Mouse (Mus musculus) hindbrain, embryonic 12.5 days (tissue): Measurements from ENCODE around the gene Hoxa13. TPM values are rescaled to one million over a fixed set of nuclear protein-coding genes. Genes with fewer than 3 reads are reported as not detected.

Source experiments
- ATAC-seq: fragments of 200-750 bp; cut with Nextera tagmentation; 2 replicates; pipeline ENCODE4 v1.8.0; 2017; ENCODE audit warnings: moderate TSS enrichment; ENCODE audit not compliant: low FRiP score
- H3K27ac ChIP-seq: fragments of 300-500 bp; sonication (generic); 2 replicates; pipeline ENCODE4 v1.5.1; 2016; ENCODE audit warnings: mild to moderate bottlenecking
- H3K27me3 ChIP-seq: fragments of 300-500 bp; sonication (generic); 2 replicates; pipeline ENCODE4 v1.6.1; 2016; ENCODE audit warnings: mild to moderate bottlenecking
- H3K36me3 ChIP-seq: fragments of 300-500 bp; sonication (generic); 2 replicates; pipeline ENCODE4 v1.6.1; 2016; ENCODE audit warnings: mild to moderate bottlenecking
- H3K4me1 ChIP-seq: fragments of 300-500 bp; sonication (generic); 2 replicates; pipeline ENCODE4 v1.6.1; 2016
- H3K4me2 ChIP-seq: fragments of 300-500 bp; sonication (generic); replicated peaks from 2 replicates; pipeline ENCODE4 v1.6.1; 2016; ENCODE audit warnings: mild to moderate bottlenecking
- H3K4me3 ChIP-seq: fragments of 300-500 bp; sonication (generic); 2 replicates; pipeline ENCODE4 v1.5.1; 2016; ENCODE audit warnings: mild to moderate bottlenecking
- H3K9ac ChIP-seq: fragments of 300-500 bp; sonication (generic); 2 replicates; pipeline ENCODE4 v1.6.1; 2016; ENCODE audit warnings: mild to moderate bottlenecking, moderate library complexity
- H3K9me3 ChIP-seq: fragments of 300-500 bp; sonication (generic); replicated peaks from 2 replicates; pipeline ENCODE4 v1.6.1; 2016; ENCODE audit warnings: mild to moderate bottlenecking
- WGBS: fragments of 180-500 bp; shearing (Covaris S2); methylation state at CpG from one replicate; pipeline ENCODE4 v1.1.7; 2016; 5-methylcytosine and 5-hydroxymethylcytosine counted together
- polyA plus RNA-seq: library from polyadenylated mRNA; unstranded; fragments of >200 nt; fragmentation: Nextera tagmentation; extraction: Ambion mirVana; gene quantifications from 2 replicates; pipeline ENCODE4 v1.2.1, GENCODE M21; 2016

Gene Hoxa13
- polyA plus RNA-seq, 1 experiment from 2014 or later: not detected

GRCm38 (mm10) chr6:52236806-52237205, 23.9 kb downstream of the Hoxa13 start:
- Histone ChIP-seq H3K4me2 (no peak overlapping the region), H3K9ac (no peak overlapping the region), H3K9me3 (no peaks in the 10 kb centered on the region), H3K36me3 (no peaks in the 10 kb centered on the region), H3K27ac (no peak overlapping the region), H3K4me3 (no peak overlapping the region), H3K27me3 (peaks cover 97% of the 10 kb centered on the region), H3K4me1 (no peaks in the 10 kb centered on the region; the same call in 1 of the 2 replicates)
- no peak for ATAC-seq
- WGBS: 9% methylated on average over 3 of the region's 3 CpGs

- no peaks in the 10 kb centered on the region; the same call in 1 of the 2 replicates for H3K4me1 ChIP-seq
- ATAC-seq: no peak
- peaks cover 94% of the 10 kb centered on the region for H3K27me3 ChIP-seq
- H3K36me3 ChIP-seq: no peaks in the 10 kb centered on the region
- no peak overlapping the region for H3K4me2 ChIP-seq
- no peak overlapping the region for H3K9ac ChIP-seq
- H3K4me3 ChIP-seq: no peak overlapping the region
- no peaks in the 10 kb centered on the region for H3K9me3 ChIP-seq
- 20% methylated on average over 6 of the region's 6 CpGs for WGBS
- no peak overlapping the region for H3K27ac ChIP-seq
Measured at GRCm38 (mm10) chr6:52235866-52236265, 24.8 kb downstream of the Hoxa13 start.

DNA sequence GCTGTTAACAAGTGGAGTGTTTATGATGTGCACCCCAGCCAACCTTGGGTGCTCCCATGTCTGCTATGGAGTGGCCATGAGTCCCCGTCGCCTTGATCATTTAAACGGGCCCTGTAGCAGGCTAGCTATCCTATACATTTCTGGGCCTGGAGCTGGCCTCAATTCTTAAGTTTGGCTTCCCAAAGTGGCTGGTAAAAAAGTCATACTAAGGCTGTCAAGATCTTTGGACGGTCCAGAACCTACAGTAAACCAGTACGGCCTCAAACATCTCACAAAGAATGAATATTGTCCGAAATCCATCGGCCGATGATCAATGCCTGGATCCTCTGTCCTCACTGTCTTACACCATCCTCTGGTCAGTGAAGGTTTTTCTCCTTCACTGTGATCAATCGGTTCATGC, 25.4 kb downstream of the Hoxa13 start:
- no peak overlapping the region for H3K9ac ChIP-seq
- no peaks in the 10 kb centered on the region; the same call in 1 of the 2 replicates for H3K4me1 ChIP-seq
- no peaks in the 10 kb centered on the region for H3K9me3 ChIP-seq
- no peak for ATAC-seq
- H3K4me2 ChIP-seq: no peak overlapping the region
- H3K27ac ChIP-seq: no peak overlapping the region
- no peak overlapping the region for H3K4me3 ChIP-seq
- no peaks in the 10 kb centered on the region for H3K36me3 ChIP-seq
- peaks cover 94% of the 10 kb centered on the region for H3K27me3 ChIP-seq
- 23% methylated on average over 9 of the region's 9 CpGs for WGBS

GRCm38 (mm10) chr6:52234428-52235140, 26.1 kb downstream of the Hoxa13 start:
- no peak overlapping the region for H3K9ac ChIP-seq
- no peaks in the 10 kb centered on the region for H3K4me1 ChIP-seq
- no peak for ATAC-seq
- no peak overlapping the region for H3K4me2 ChIP-seq
- whole genome bisulfite sequencing: 1% methylated on average over 50 of the region's 68 CpGs
- no peaks in the 10 kb centered on the region for H3K9me3 ChIP-seq
- H3K36me3 ChIP-seq: no peaks in the 10 kb centered on the region
- H3K27me3 ChIP-seq: peaks cover 94% of the 10 kb centered on the region
- H3K4me3 ChIP-seq: 0 out of 2 replicates have a peak overlapping the region, but pooled peaks have one; percentile 6
- H3K27ac ChIP-seq: no peak overlapping the region

- Histone ChIP-seq H3K4me3 (no peak overlapping the region), H3K9me3 (no peaks in the 10 kb centered on the region), H3K9ac (no peak overlapping the region), H3K36me3 (no peaks in the 10 kb centered on the region), H3K27me3 (peaks cover 94% of the 10 kb centered on the region), H3K4me1 (no peaks in the 10 kb centered on the region), H3K4me2 (no peak overlapping the region), H3K27ac (no peak overlapping the region)
- no peak for ATAC-seq
- 1% methylated on average over 70 of the region's 70 CpGs for WGBS
Measured at GRCm38 (mm10) chr6:52233546-52234427, 26.9 kb downstream of the Hoxa13 start.

GRCm38 (mm10) chr6:52232984-52233545, 27.6 kb downstream of the Hoxa13 start:
- no peak overlapping the region for H3K9ac ChIP-seq
- no peak for ATAC-seq
- H3K9me3 ChIP-seq: no peaks in the 10 kb centered on the region
- no peaks in the 10 kb centered on the region for H3K36me3 ChIP-seq
- H3K4me3 ChIP-seq: no peak overlapping the region
- H3K27me3 ChIP-seq: peaks cover 94% of the 10 kb centered on the region
- 2% methylated on average over 23 of the region's 23 CpGs for WGBS
- H3K4me2 ChIP-seq: no peak overlapping the region
- no peak overlapping the region for H3K27ac ChIP-seq
- H3K4me1 ChIP-seq: no peaks in the 10 kb centered on the region

DNA sequence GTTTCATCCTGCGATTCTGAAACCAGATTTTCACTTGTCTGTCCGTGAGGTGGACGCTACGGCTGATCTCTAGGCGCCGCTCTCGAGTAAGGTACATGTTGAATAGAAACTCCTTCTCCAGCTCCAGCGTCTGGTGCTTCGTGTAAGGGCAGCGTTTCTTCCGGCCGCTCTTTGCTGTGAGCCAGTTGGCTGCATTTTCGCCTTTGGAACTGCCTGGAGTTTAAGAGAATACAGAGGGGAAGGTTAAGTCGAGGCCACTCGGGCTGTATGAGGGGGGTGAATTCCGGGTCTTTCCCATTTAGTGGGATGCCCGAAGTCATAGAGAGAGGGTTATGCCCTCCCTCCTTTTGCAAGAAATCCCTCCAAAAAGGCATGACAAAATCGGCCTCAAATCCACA, 28.1 kb downstream of the Hoxa13 start:
- Histone ChIP-seq H3K4me2 (no peak overlapping the region), H3K4me1 (no peaks in the 10 kb centered on the region), H3K36me3 (no peaks in the 10 kb centered on the region), H3K27me3 (peaks cover 94% of the 10 kb centered on the region), H3K27ac (no peak overlapping the region), H3K9me3 (no peaks in the 10 kb centered on the region), H3K4me3 (no peak overlapping the region), H3K9ac (no peak overlapping the region)
- WGBS: under 1% methylated on average over 18 of the region's 18 CpGs
- no peak for ATAC-seq

GRCm38 (mm10) chr6:52231885-52232567, 28.7 kb downstream of the Hoxa13 start:
- H3K27me3 ChIP-seq: peaks cover 94% of the 10 kb centered on the region
- ATAC-seq: no peak
- no peak overlapping the region for H3K4me2 ChIP-seq
- H3K9me3 ChIP-seq: no peaks in the 10 kb centered on the region
- no peak overlapping the region for H3K27ac ChIP-seq
- WGBS: 1% methylated on average over 18 of the region's 18 CpGs
- H3K9ac ChIP-seq: no peak overlapping the region
- no peaks in the 10 kb centered on the region for H3K4me1 ChIP-seq
- H3K36me3 ChIP-seq: no peaks in the 10 kb centered on the region
- no peak overlapping the region for H3K4me3 ChIP-seq

GRCm38 (mm10) chr6:52230516-52231165, 30.0 kb downstream of the Hoxa13 start, which contains the start of gene Hoxa9:
TSS of gene Hoxa9 (minus strand) at chr6:52231089.
- H3K36me3 ChIP-seq: no peaks in the 10 kb centered on the region
- no peak within 1 kb of the TSS for H3K4me2 ChIP-seq
- H3K4me1 ChIP-seq: 0 out of 2 replicates have a peak, but pooled peaks cover 3% of the 10 kb centered on the region
- no peak within 1 kb of the TSS for H3K27ac ChIP-seq
- ATAC-seq: no peak
- H3K4me3 ChIP-seq: no peak within 1 kb of the TSS
- H3K9ac ChIP-seq: no peak within 1 kb of the TSS
- H3K9me3 ChIP-seq: no peaks in the 10 kb centered on the region
- H3K27me3 ChIP-seq: peaks cover 94% of the 10 kb centered on the region
- 4% methylated on average over 19 of the region's 36 CpGs for WGBS

DNA sequence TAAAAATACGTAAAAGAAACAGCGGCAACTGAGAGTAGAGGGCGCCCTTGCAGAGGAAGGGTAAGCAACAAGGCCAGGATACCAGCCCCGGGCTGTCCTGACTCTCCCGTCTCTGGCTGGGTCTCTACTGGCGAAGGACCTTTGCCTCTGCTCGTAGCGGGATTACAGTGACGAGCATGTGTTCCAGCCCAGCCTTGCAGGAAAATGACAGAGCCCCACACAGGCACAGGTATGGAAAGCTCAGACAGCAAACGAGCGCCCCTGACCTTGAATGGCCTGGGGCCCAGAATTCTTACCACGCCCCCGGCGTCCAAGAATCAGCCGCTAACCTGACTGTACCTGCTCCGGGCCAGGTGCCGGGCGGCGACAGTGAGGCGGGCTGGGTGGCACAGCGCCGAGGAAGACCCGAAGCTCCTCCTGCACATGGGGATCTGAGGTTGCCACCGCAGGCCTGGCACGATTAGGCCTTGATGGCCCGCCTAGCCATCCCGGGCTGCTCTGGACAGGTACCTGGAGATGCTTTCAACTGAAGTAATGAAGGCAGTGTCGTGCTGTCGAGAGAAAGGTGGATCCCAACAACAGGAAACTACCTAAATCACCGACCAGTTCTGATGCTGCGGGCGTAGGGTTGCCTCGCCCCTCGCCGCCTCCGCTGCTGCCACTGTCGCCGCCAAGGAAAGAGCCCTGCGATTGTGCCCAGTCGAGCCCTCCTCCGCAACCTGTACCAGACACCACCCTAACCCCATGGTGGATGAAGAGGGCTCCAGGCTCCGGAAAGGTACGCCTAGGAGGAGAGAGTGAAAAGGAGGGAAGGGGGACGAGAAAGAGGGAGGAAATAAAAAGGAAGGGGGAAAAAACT, 30.9 kb downstream of the Hoxa13 start:
- no peak for ATAC-seq
- Histone ChIP-seq H3K4me3 (no peak overlapping the region), H3K9ac (no peak overlapping the region), H3K36me3 (no peaks in the 10 kb centered on the region), H3K27ac (no peak overlapping the region), H3K27me3 (peaks cover 94% of the 10 kb centered on the region), H3K4me1 (0 out of 2 replicates have a peak, but pooled peaks cover 4% of the 10 kb centered on the region), H3K9me3 (no peaks in the 10 kb centered on the region), H3K4me2 (no peak overlapping the region)
- 1% methylated on average over 44 of the region's 44 CpGs for WGBS
